Mouse (Mus musculus) lung, postnatal 0 days (tissue): Measurements from ENCODE around the gene Myo5c. TPM values are rescaled to one million over a fixed set of nuclear protein-coding genes. Genes with fewer than 3 reads are reported as not detected.

Source experiments
- ATAC-seq: fragments of 200-750 bp; cut with Nextera tagmentation; 2 replicates; pipeline ENCODE4 v1.8.0; 2017; ENCODE audit warnings: moderate library complexity
- DNase-seq: peaks from one replicate; pipeline ENCODE4 v3.0.0-alpha.2; 2016; ENCODE audit warnings: low spot score
- H3K27ac ChIP-seq: fragments of 300-500 bp; sonication (generic); 2 replicates; pipeline ENCODE4 v1.5.1; 2014; ENCODE audit warnings: antibody characterized with exemption, mild to moderate bottlenecking, low read length, mixed read lengths
- H3K27me3 ChIP-seq: fragments of 300-500 bp; sonication (generic); replicated peaks from 2 replicates; pipeline ENCODE4 v1.6.1; 2014; ENCODE audit warnings: low read length, mixed read lengths; ENCODE audit not compliant: insufficient read depth
- H3K36me3 ChIP-seq: fragments of 300-500 bp; sonication (generic); 2 replicates; pipeline ENCODE4 v1.6.1; 2014; ENCODE audit warnings: low read length, mixed read lengths; ENCODE audit not compliant: insufficient read depth
- H3K4me1 ChIP-seq: fragments of 300-500 bp; sonication (generic); 2 replicates; pipeline ENCODE4 v1.6.1; 2014; ENCODE audit warnings: antibody characterized with exemption, low read depth, low read length, mixed read lengths; ENCODE audit not compliant: insufficient read depth
- H3K4me2 ChIP-seq: fragments of 300-500 bp; sonication (generic); replicated peaks from 2 replicates; pipeline ENCODE4 v1.6.1; 2014; ENCODE audit warnings: low read depth, mild to moderate bottlenecking, low read length, moderate library complexity, mixed read lengths
- H3K4me3 ChIP-seq: fragments of 300-500 bp; sonication (generic); 2 replicates; pipeline ENCODE4 v1.5.1; 2014; ENCODE audit warnings: low read depth, low read length
- H3K9ac ChIP-seq: fragments of 300-500 bp; sonication (generic); replicated peaks from 2 replicates; pipeline ENCODE4 v1.6.1; 2014; ENCODE audit warnings: low read depth, mild to moderate bottlenecking
- H3K9me3 ChIP-seq: fragments of 300-500 bp; sonication (generic); 2 replicates; pipeline ENCODE4 v1.6.1; 2016; ENCODE audit warnings: low read length, mixed read lengths
- CTCF ChIP-seq: IDR thresholded peaks from 2 replicates; pipeline ENCODE4 v1.5.1; 2016; ENCODE audit warnings: antibody characterized with exemption, mild to moderate bottlenecking
- EP300 ChIP-seq: IDR thresholded peaks from 2 replicates; pipeline ENCODE4 v1.6.1; 2016; ENCODE audit warnings: antibody characterized with exemption, mild to moderate bottlenecking, control low read depth
- WGBS: fragments of 180-500 bp; shearing (Covaris S2); extraction: QIAGEN DNeasy Blood & Tissue Kit; methylation state at CpG from one replicate; pipeline ENCODE4 v1.1.7; 2014; 5-methylcytosine and 5-hydroxymethylcytosine counted together
- polyA plus RNA-seq: library from polyadenylated mRNA; unstranded; fragments of >200 nt; fragmentation: Nextera tagmentation; extraction: Ambion mirVana; gene quantifications from 2 replicates; pipeline ENCODE4 v1.2.1, GENCODE M21; 2015

The Myo5c gene
- polyA plus RNA-seq, 1 experiment from 2014 or later: 35.0 TPM

GRCm38 (mm10) chr9:75303701-75304261 lies 72.0 kb downstream of the Myo5c start:
- ATAC-seq: no peak
- no peak overlapping the region for H3K4me3 ChIP-seq
- H3K36me3 ChIP-seq: no peaks in the 10 kb centered on the region
- DNase-seq: no peak
- H3K9me3 ChIP-seq: no peaks in the 10 kb centered on the region
- no peak overlapping the region for H3K4me2 ChIP-seq
- H3K9ac ChIP-seq: no peak overlapping the region
- WGBS: 37% methylated on average over 16 of the region's 16 CpGs
- H3K27ac ChIP-seq: no peak overlapping the region
- TF ChIP-seq CTCF (no peak), EP300 (no peak)
- no peaks in the 10 kb centered on the region for H3K27me3 ChIP-seq
- H3K4me1 ChIP-seq: no peaks in the 10 kb centered on the region

DNA sequence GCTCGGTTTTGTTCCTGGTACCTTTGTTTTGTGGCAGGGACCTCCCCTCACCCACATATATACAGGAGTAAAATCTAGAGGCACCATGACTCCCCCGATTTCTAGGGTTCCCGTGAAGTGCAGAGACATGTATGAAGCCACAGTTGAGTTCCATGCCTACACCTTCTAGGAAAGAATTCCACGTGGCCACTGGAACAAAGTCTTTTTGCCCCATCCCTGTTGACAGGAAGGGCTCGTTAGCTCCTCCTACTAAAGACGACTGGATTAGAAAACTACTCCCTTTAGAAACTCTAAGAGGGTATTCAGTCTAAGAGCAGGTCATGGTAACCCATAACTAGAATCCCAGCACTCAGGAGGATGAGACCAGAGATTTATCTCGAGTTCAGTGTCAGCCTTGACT lies 72.5 kb downstream of the Myo5c start:
- no peak overlapping the region for H3K27ac ChIP-seq
- no peak overlapping the region for H3K4me3 ChIP-seq
- ATAC-seq (no peak), DNase-seq (no peak)
- no peak overlapping the region for H3K4me2 ChIP-seq
- no peak overlapping the region for H3K9ac ChIP-seq
- no peaks in the 10 kb centered on the region for H3K9me3 ChIP-seq
- 39% methylated on average over 7 of the region's 7 CpGs for WGBS
- H3K27me3 ChIP-seq: no peaks in the 10 kb centered on the region
- H3K36me3 ChIP-seq: no peaks in the 10 kb centered on the region
- no peak for TF ChIP-seq CTCF
- no peak for TF ChIP-seq EP300
- H3K4me1 ChIP-seq: no peaks in the 10 kb centered on the region

DNA sequence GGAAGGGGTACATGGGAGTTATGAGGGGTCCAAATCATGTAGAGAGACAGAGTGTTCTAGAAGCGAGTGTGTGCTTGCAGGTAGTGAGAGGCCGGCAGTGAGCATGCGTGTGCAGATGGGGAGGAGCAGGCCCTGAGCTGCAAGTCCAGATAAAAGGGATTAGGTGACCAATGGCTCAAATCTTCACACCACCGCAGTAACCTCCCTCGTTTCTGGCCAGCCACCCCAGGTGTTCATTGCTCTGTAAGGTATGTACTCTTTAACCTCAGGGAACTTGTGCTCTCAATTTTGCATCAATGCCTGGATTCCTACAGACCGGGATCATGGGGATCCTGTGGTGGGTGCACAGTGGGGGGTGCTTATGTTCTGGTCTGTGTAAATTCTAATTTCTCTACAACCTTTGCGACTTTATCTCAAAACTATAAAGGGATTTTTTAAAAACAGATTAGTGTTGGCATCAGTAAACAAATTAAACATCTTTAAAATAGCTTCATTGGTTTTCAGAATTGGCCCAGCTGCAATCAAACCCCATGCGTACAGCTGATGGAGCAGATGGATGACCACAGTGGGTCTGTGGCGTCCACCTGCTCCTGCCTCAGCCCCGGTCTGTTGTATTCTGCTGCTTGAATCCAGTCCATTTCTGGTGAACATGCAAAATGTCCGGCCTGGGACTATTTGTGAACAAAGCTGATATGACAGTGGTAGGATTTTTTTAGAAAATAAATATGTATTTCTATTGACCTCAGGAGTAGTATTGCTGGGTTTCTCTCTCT lies 74.5 kb downstream of the Myo5c start, which contains the start of gene Gnb5:
Gene Gnb5 (plus strand): TSS at position 163 of the 773 bp plus-strand sequence.
- Histone ChIP-seq H3K9me3 (no peaks in the 10 kb centered on the region), H3K9ac (no peak within 1 kb of the TSS), H3K4me3 (no peak within 1 kb of the TSS), H3K4me2 (no peak within 1 kb of the TSS), H3K4me1 (no peaks in the 10 kb centered on the region), H3K36me3 (no peaks in the 10 kb centered on the region), H3K27me3 (no peaks in the 10 kb centered on the region), H3K27ac (no peak within 1 kb of the TSS)
- WGBS: 82% methylated on average over 11 of the region's 11 CpGs
- DNase-seq (no peak), ATAC-seq (no peak)
- TF ChIP-seq CTCF (no peak), EP300 (no peak)

- H3K27ac ChIP-seq: no peak overlapping the region
- H3K4me3 ChIP-seq: no peak overlapping the region
- WGBS: 80% methylated on average over 5 of the region's 5 CpGs
- DNase-seq: no peak
- no peak overlapping the region for H3K4me2 ChIP-seq
- no peak for TF ChIP-seq CTCF
- TF ChIP-seq EP300: no peak
- no peaks in the 10 kb centered on the region for H3K27me3 ChIP-seq
- H3K9me3 ChIP-seq: no peaks in the 10 kb centered on the region
- no peaks in the 10 kb centered on the region for H3K36me3 ChIP-seq
- ATAC-seq: no peak
- H3K4me1 ChIP-seq: no peaks in the 10 kb centered on the region
- H3K9ac ChIP-seq: no peak overlapping the region
Measured at GRCm38 (mm10) chr9:75307015-75307414, 75.2 kb downstream of the Myo5c start.

DNA sequence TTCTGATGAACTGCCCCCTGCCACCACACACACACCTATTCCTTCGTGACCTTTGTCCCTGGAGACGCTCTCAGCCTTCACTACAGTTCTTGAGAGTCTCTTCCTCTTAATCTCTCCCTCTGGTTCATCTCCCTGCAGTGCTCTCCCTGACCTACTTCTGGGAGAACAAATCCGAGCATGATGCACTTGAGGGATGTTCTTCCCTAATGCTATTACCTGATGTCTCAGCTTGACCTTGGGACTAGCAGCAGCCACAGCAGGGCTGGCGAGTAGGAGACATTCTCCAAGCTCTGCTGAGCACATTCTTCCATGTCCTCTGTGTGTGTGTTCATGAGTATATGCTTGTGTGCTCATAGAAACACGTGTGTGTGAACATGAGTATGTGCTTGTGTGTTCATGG lies 76.8 kb downstream of the Myo5c start:
- Histone ChIP-seq H3K9ac (no peak overlapping the region), H3K4me1 (no peaks in the 10 kb centered on the region), H3K27me3 (no peaks in the 10 kb centered on the region), H3K27ac (no peak overlapping the region), H3K4me2 (no peak overlapping the region), H3K36me3 (no peaks in the 10 kb centered on the region), H3K4me3 (no peak overlapping the region), H3K9me3 (no peaks in the 10 kb centered on the region)
- DNase-seq (no peak), ATAC-seq (no peak)
- TF ChIP-seq CTCF (no peak), EP300 (no peak)
- 56% methylated on average over 5 of the region's 5 CpGs for WGBS

DNA sequence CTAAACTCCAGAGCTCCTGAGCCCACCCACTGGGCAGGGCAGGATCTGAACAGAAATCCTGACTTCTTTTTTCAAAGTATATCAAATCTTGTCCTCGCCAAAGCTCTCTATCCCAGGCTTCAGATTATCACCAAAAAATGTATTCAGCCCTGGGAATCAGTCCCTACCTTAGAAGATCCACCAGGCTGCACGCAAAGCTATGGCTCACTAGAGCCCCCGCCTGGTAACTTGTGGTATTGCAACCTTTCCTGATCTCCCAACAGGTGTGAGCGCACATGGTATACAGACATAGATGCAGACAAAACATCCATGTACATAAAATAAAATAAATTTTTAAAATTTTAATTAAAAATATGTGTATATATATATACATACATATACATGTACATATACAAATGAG lies 80.2 kb downstream of the Myo5c start:
- Histone ChIP-seq H3K27me3 (no peaks in the 10 kb centered on the region), H3K9ac (no peak overlapping the region), H3K4me2 (no peak overlapping the region), H3K4me3 (no peak overlapping the region), H3K4me1 (no peaks in the 10 kb centered on the region), H3K9me3 (no peaks in the 10 kb centered on the region), H3K36me3 (no peaks in the 10 kb centered on the region), H3K27ac (no peak overlapping the region)
- TF ChIP-seq CTCF (peak; percentile 84), EP300 (no peak)
- ATAC-seq (no peak), DNase-seq (peak; percentile 65)
- 20% methylated on average over 4 of the region's 4 CpGs for WGBS
